Mouse (Mus musculus): Measurements from ENCODE around the gene Pde11a.

DNA sequence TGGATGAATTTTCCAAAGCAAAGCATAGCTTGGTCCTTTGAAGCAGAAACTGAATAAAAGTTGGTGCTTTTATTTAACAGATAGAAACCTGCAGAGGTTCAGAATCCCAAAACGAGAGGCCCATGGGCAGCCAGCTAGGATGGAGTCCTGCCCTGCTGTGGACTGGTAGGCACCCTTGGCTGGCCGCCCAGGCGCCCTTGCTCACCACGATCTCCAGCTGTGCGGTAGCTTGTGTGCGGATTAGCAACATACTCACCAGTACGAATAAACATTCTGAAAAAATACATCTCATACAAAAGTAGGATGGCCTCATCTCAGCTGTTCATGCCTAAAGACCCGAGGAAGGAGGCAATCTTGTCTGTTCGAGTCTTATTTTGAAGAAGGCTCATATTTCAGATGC lies 350.8 kb downstream of the Pde11a start:
- TF ChIP-seq POLR2A (IDR thresholded peaks at IDR 0.05; ENCODE audit: extremely low read depth, insufficient read depth, low read length) (no peak), CTCF (IDR thresholded peaks at IDR 0.05; ENCODE audit: low read depth, low read length) (no peak)
